Mouse (Mus musculus) stomach, postnatal 0 days (tissue): ENCODE results near the gene Slc7a14.

Experiments
- CTCF ChIP-seq: IDR thresholded peaks from 2 replicates; pipeline ENCODE4 v1.5.1; 2016; ENCODE audit warnings: antibody characterized with exemption, low read depth, mild to moderate bottlenecking, moderate library complexity
- EP300 ChIP-seq: optimal IDR thresholded peaks from 2 replicates; pipeline ENCODE3; 2016; ENCODE audit warnings: antibody characterized with exemption

GRCm38 (mm10) chr3:31263535-31263934 lies 46.6 kb downstream of the Slc7a14 start:
- TF ChIP-seq CTCF (no peak), EP300 (no peak)
